Mouse (Mus musculus): ENCODE results near the gene Flcn.

Flcn gene

DNA sequence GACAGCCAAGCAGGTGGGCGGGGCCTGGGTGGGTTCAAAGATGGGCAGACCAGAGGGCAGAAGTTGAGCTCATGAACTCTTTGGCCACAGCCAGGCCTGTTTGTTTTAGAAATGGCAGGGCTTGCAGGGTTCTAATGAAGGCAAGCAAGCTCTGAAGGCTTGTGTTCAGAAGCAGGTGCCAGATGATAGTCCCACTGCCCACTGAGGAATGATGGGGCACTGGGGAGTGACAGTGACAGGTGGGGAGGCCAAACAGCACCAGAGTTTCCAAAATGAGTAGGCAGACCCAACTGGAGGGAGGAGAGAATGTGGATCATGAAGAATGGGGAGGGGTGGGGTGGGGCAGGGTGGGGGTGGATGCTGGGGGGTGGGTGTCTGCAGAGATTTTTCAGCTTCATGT, 4.6 kb downstream of the Flcn start:
- no peak for DNase-seq

DNA sequence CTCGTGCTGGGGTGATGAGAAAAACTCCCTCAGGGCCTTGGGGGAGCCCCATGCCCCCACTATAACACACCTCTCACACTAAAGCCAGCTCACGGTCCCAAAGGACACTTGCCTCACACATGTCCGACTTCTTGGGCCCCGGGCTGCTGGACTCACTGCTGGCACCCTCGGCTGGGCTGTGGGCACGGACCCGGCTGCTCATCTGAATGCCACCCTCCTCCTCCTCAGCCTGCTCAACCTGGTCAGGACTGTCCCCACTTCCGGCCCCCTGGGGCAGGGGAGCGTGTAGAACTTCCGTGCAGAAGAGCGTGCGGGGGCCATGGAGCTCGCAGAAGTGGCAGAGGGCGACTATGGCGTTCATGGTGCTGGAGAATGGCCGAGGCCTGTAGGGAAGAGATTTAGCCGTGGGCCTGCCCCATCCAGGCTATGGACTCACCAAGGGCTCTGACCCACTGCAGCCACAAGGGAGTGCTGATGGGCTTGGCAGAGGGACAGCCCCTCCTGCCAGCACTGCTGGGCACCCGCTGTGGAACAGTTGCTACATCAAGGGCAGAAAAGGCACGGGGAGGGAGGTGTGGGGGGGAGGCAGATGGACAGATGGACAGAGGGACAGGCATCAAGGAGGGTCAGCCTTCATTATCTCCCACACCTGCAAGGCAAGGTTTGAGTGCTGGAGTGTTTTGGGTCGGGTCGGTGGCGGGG, 5.3 kb downstream of the Flcn start:
- DNase-seq: peak; percentile 70 to 79

DNA sequence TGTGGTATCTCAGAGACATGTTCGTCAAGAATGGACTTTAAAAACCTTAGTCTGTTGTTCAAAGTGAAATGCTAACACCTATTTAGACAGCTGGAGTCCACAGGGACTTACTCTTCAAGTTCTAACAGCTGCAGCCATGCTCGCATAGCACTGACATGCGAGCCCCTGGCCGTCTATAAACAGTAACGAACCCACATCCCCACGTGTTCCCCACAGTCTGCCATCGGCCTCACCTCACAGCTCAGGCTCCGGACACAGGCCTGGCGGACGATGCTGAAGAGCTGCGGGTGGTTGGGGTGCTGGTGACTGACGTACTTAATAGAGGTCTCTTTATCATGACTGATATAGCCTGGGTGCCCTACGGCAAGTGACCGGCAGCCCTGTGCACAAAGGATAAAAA, 6.3 kb downstream of the Flcn start:
- DNase-seq: no peak

DNA sequence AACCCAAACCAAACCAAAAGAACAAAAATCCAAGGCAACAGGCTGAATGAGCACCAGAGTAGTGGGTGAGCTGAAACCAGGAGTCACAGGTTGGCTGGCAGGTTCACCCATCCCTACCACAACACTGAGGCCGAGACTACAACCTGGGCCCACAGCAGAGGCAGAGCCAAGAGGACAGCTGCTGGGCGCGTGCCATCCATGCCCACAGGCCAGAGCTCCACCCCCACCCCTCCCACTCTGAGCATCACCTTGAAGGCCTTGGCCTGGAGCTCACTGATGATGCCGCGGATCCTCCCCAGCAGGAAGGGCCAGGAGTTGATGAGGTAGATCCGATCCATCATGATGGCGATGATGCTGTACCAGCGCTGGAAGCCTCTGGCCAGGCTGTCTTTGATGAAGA, 7.9 kb downstream of the Flcn start:
- DNase-seq: no peak

DNA sequence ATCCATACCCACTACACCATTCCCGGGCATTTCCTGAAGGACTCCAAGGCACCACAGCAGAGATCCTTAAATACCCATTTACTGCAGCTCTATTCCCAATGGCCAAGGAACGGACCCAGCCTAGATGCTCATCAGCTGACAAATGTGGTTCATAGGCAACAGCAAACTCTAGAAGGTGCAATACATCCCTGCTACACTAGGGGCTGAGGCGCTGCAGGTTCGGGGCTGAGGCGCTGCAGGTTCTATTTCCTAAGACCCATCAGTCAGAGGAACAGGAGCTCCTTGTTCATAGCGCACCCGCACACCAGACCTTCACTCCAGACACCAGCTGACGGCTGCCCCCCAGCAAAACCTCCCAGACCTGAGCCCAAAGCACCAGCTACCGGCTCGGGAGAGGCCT, 9.4 kb downstream of the Flcn start:
- no peak for DNase-seq

DNA sequence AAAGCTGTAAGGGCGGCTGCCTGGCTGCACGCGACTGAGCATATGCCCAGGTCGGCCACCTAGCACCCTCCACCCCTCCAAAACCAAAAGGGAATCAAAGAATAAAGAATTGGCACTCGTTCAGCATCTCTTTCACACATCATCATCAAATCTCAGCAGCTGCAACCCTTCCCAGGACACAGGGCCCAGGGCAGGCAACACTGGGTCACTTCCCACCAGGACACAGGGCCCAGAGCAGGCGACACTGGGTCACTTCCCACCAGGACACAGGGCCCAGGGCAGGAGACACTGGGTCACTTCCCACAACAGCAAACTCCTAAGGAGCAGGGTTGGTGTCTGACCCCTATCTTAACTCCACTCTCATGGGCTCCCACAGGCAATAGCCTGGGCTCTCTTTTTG, 16.4 kb downstream of the Flcn start:
- no peak for DNase-seq

DNA sequence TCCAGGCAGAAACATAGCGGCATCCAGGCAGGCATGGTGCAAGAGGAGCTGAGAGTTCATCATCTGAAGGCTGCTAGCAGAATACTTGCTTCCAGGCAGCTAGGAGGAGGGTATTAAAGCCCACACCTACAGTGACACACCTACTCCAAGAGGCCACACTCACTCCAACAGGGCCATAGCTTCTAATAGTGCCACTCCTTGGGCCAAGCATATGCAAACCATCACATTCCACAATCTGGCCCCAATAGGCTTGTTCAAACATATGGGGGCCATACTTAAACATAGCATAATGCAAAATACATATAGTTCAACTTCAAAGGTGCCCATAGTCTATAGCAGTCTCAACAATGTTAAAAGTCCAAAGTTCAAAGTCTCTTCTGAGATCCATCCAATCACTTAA, 20.5 kb downstream of the Flcn start:
- no peak for DNase-seq

DNA sequence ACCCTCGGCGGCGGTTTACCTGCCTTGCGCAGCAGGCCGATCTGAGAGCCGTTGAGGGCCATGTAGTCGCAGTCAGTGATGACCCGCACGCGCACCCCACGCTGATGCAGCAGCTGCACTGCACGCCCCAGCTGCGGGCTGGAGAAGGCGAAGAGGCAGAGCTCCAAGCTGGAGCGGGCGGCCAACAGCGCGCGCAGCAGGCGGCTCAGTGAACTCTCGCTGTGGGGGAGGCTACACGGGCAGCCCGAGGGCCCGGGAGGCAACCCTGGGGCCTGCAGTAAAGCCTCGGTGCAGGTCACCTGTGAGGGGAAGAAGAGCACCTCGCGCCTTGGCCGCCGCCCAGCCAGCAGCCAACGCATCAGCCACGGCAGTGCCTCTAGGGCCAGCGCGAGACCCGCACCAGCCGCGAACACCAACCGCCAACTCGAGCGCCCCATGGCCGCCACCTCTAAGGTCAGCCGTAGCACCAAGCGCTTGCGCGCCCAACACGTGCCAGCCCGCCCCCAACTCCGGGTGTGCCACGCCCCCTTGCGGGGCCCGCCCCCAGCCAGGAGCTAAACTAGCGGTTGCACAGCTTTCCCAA, 22.5 kb downstream of the Flcn start, which contains the start of gene Pld6:
TSS of gene Pld6 (minus strand) at position 447 of the 583 bp plus-strand sequence.
- DNase-seq: peak in 1 of 2 experiments; percentile 34

DNA sequence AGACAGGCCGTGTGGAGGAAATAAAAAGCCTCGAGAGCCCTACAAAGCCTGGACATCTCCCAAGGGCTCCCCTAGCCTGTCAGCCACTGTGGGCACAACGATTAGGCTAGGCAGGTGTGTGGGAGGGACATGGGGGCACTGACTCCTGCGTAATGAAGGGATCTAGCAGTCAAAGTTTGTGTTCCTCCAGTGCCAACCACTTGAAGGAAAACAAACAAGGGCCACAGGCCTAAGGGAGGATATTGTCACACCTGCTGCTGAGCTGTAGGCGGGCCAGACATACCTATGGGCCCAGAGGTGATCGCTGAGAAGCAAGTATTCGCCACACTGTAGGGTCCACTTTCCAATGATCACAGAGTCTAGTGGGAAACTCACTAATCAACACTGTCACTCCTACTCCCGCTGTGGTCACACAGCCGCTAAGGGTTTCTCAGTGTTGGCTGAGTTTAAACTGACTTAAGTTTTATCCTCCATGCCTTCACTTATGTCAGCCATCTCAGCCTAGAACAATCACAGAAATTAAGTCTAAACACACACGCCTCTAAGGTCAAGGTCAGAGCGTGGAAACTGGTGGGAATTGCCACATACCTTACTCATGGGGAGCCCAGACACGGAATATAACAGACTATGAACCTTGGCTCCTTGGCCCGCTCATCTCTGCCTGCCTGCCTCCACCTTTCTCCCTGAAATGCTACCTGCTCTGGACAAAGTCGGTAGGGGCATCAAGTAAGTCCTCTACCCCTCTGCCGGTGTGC, 23.2 kb downstream of the Flcn start:
- DNase-seq: no peak

DNA sequence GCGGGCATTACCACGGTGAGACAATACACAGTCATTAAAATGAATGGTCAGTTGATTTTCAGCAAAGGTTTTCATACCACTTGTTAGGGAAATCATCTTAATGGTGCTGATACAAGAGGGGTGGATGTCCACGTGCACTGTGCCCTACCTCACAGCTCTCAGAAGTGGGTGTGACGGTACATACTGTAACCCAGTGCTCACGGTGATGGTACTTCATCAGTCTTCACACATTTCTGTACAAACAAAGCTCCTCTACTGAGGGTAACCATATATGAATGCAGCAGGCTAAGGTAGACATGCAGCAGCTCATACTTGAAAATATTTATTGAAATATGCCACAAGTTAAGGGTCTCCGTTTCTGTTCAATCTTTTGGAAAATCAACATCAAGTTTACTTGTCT, 26.2 kb downstream of the Flcn start:
- no peak for DNase-seq

DNA sequence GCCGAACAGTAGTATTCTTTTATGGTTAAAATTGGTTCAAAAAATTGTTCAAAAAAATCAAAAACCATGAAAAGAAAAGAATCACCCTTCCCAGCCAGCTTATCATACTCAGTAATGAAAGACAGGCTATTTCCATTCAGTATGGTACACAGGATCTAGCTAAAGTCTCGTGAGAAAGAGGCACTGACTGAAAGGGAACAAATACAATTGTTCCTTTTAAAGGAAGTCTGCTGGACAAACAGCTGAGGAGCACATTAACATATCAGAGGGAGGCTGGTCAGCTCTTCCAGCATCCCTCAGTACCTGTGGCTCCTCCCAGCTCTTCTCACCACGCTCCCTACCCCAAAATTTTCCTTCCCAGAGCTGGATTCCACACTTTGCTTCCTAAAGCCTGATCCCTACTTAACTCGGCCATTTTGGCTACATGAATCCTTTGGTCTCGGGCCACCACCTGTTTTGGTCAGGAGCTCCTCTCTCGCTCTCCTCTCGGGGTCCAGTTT, 27.7 kb downstream of the Flcn start:
- DNase-seq: no peak

DNA sequence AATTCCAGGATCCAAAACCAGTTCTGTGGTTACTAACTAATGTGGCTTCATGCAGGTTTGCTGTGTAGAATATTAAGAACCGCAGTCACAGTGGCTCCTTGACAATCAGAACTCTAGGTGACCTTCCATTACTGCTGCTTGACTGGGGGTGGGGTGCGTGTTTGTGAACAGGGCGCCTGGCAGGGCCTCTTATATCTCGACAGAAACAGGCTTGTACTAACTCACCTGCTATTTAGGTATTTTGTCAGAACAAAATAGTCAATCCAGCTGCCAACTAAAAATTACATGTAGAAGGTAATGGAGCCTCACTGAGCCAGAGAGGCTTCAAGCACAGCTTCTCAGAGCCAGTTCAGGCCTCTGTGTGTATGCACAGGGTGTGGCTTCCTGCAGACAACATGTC, 29.6 kb downstream of the Flcn start:
- no peak for DNase-seq

DNA sequence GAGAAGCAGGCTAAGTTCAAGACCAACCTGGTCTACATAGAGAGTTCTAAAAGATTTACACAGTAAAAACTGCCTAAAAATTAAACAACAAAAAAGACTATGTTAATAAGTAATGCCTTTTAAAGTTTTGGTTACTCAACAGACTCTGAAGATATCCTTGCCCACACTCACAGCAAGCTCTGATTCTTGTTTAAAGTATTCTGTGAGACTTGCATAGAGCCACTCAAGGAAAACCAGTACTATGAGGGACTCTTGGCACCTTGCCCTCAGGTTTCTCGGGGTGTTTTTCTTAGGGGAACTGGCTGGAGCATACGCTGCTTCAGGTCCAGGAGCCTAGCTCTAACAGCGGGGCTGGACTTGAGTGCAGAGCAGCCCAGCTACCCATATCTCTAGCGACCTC, 30.4 kb downstream of the Flcn start:
- no peak for DNase-seq

DNA sequence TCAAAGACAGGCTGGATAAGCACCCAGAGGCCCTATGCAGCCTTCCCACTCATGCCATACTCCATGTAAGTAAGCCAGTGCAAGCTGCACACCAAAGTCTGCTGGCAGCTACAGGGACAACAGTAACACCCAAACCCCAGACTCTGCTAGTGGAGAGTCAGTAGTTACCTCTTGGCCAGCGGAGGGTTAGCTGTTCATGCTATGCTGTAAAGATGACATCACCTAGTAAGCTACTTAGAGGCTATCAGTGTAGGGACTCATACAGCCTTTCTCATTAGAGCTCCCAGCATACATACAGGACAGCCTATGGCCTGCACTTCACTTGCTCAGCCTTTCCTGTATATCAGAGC, 31.0 kb downstream of the Flcn start:
- no peak for DNase-seq

DNA sequence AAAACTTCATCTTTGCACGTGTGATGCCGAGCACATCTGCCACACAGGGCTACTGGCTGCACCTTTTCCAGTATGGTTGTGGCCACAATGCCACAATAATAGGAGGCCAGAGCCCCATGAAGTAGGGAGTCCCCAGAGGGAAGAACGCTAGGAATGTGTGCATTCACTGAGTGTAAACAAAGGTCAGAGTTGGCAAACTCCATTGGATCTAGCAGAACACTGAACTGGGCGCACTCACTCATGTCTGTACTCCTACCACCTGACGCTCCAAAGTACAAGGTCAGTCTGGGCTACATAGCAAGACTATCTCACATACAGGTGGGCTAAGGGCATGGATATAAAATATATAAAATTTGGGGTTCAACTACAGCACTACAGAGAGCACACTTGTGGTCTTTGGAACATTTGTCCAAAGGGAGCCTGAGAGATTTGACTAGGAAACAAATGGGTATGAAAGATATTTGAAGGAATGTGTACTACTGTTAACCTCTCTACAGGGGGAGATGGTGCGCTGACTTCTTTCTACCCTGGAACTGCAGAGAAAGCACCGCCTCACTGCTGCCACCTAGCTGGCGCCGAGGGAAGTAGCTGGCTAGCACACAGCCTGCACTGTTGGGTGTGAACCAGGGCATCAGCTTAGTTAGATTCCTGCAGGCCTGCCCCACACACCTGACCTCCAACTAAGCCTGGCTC, 31.5 kb downstream of the Flcn start:
- DNase-seq: peak; percentile 82 to 83

DNA sequence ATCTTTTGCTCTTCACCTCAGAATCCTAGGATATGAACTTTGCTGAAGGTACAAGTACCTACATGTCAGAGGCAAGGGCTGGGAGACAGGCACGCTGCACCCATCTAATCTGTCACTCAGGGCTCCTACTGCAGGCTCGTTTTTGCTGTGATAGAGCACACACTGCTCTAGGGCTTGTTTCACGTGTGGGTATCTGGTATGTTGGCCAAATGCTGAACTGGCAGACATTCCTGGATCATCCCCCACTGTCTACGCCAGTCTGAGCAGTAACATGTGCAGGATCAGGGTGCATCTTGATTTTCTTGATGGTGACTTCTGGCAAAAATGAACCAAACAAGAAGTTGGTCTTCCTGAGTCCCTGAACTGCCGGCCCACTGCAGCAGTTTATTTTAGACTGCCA, 32.6 kb downstream of the Flcn start:
- no peak for DNase-seq

DNA sequence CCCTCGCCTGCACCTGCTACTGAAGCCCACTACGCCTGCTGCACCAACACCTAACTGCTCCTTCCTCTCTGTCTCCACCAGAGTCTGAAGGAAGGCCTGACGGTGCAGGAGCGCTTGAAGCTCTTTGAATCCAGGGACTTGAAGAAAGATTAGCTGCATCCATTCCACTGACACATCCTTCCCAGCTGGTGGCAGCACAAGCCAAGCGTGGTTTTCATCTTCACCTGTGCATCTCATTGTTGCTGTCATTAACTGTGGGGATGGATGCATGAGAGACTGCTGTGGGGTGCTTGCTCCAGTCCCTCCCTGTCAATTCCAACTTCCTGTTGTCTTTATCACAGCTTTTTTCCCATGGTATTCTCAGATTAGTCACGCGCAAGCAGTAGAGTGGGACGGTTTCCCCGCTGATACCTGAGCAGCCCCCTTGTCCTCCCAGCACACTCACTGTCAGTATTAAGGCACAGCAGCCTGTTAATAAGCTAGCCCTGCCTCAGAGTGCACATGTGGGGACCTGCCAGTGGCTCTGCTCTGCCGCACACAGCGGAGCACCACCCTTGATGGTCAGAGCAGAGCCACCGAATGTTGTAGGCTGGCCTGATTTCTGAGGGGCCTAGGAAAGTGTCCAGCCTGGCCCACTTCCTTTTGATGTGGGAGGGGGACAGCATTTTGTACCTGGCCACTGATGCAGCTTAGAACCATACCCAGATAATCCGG, 34.2 kb downstream of the Flcn start:
- no peak for DNase-seq

DNA sequence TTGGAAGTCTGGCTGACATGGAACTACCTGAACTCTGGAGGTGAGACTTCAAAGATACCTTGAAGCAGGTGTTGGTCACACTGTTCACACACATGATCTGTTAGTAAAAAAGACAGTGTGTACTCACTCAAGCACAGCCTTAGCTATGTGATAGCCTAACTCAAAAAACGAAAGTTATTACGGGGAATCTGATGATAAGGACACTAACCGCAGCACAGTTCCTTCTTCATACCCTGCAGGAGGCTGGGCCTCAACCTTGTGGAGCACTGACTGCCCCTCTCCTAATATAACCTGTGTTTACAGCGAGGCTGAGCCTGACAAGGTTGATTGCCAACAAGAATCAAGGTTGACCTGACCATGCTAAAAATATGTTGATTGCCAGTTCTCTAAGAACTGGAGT, 35.3 kb downstream of the Flcn start:
- no peak for DNase-seq

DNA sequence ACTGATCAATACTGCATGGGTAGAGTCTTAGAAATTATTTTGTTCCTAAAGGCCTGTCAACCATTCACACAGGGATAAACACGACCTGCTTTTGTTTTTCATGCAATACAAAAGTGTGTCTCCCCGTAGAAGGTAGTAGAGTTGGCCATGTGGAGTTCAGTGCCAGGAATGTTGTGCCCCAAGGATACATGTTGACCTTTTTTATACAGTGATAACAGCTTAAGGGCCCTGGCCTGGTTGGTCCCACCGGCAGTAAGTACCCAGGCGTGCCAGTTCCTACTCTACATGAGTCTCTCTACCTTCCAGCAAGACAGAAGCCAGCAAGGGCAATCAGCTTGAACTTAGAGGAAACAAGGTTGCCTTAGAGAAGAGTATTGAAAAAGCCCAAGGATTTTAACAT, 36.9 kb downstream of the Flcn start:
- DNase-seq: no peak

DNA sequence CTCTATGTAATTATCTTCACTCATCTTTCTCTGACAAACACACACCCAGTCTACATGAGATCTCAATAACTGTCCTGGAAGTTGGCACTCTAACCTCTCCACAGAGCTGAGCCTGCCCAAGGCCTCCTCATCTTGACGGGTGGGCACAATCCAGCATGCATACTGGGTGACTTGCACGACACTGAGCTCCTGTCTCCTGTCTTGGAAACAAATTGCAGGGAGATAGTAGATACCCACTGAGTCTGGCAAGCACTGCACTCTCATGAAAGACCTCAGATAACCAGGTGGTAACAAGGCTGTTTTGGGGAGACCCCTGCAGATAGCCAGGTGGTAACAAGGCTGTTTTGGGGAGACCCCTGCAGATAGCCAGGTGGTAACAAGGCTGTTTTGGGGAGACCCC, 37.5 kb downstream of the Flcn start:
- DNase-seq: peak; percentile 40 to 62

DNA sequence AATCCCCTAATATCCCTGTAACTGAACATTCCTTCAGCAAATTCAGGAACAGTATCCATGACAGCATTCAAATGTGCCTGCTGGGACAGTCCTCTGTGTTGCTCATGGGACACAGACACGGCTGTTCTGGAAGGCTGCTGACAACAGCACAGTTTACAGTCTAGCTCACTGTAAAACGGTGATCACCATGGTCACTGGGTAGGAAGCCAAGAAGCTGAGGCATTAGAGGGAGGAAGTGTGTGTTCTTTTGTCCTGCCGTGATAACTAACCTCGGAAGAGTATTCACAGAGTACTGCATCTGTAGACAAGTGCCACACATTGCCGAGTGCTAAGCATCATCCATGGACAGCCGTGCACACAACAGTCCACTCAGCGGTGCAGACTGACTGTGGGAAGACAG, 39.1 kb downstream of the Flcn start:
- DNase-seq: no peak

DNA sequence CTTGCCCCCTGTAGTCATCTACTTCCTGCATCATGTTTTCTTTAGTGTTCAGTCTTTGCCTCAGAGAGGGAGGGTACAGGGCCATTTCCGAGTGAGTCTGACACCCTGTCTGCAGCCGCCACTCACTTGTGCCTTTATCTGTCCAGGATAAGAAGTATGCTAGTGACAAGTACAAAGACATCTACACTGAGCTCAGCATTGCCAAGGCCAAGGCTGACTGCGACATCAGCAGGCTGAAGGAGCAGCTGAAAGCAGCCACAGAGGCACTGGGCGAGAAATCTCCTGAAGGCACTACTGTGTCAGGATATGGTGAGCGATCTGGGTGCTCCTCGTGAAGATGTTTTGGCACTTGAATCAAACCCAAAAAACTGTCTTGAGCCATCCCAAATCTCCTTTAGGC, 40.1 kb downstream of the Flcn start:
- no peak for DNase-seq

DNA sequence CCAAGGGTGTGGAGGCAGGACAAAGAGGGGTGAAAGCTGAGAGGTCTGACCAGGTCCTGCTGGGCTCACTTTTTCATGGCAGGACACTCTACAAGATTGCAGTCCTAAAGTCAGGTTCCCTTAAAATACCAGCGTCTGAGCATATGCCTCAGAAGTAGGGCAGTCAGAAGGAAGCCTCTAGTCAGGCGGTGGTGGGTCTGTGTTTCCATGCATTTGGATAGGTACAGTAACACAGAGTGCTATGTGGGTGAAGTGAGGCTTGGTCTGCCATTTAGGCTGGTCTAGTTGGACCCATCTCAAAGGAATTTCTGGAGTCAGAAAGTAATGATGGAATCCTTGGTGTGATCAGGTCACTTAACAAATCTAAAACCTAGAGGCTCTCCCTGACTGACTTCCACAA, 40.5 kb downstream of the Flcn start:
- no peak for DNase-seq

Measured in cerebellum, postnatal 36 days (tissue).